Mouse (Mus musculus): ENCODE results near the gene Chka. TPM values are rescaled to one million over a fixed set of nuclear protein-coding genes. Genes with fewer than 3 reads are reported as not detected.

The Chka gene
- 63.3 and 68.5 TPM in 2 replicates for polyA plus RNA-seq (2015; fragmentation: Nextera tagmentation; extraction: Ambion mirVana)

DNA sequence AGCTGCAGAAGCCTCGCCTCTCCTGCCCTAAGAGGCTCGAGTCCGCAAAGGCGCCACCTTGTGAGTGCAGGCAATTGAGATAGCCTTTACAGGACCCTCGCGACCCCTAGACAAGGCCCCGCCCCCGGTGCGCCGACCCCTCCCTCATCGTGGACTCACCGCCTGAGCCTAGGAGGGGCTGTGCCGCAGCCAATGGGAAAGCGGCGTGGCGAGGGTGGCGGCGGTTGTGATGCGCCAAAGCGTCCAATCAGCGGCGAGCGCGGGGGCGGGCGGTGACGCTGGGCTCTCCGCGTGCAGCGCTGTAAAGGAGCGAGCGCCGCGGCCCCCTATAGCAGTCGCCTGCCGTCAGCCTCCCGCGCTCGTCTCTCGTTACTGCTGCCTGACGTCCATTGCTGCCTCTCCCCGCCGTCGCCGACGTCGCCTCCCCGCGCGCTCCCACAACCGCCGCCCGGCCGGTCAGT is at the start of gene Chka:
TSS of gene Chka (plus strand) at position 272 of the 461 bp plus-strand sequence.
- peaks cover 28% of the 10 kb centered on the region for H3K4me1 ChIP-seq (replicated peaks)
- WGBS: under 1% methylated on average over 53 of the region's 54 CpGs
- ATAC-seq: peak; percentile 93

DNA sequence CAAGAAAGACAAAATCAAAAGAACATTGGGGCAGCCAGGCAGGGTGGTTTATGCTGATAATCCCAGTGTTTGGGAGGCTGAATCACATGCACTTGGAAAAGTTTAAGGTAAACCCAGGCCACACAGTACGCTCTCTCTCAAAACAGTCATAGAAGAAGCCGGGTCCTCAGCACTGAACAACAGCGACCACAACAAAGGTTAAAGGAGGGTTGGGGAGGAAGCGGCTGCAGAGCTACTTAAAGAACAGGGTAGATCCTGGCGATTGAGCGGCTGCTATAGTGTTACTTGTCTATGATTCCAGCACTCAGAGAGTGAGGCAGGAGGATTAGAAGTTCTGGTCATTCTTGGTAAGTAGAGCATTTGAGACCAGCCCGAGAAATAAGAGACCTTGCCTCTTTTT is 46.0 kb upstream of the Chka start:
- H3K9me3 ChIP-seq: no peaks in the 10 kb centered on the region
- H3K27ac ChIP-seq: no peak overlapping the region
- no peaks in the 10 kb centered on the region for H3K4me1 ChIP-seq (replicated peaks)
- no peak overlapping the region for H3K9ac ChIP-seq
- no peak overlapping the region for H3K4me3 ChIP-seq (replicated peaks)
- H3K27me3 ChIP-seq (replicated peaks): no peaks in the 10 kb centered on the region
- 88% methylated on average over 7 of the region's 7 CpGs for WGBS
- H3K4me2 ChIP-seq (replicated peaks): no peak overlapping the region
- no peak for ATAC-seq
- peaks cover 39% of the 10 kb centered on the region for H3K36me3 ChIP-seq

More for the DNA sequence above, at the start of gene Chka:
- peak within 1 kb of the TSS; percentile 77 for H3K4me2 ChIP-seq (replicated peaks)
- peak within 1 kb of the TSS; percentile 95 for H3K4me3 ChIP-seq (replicated peaks)
- H3K9ac ChIP-seq: peak within 1 kb of the TSS; percentile 94
- H3K27ac ChIP-seq: peak within 1 kb of the TSS; percentile 99
- no peaks in the 10 kb centered on the region for H3K9me3 ChIP-seq
- no peaks in the 10 kb centered on the region for H3K27me3 ChIP-seq (replicated peaks)
- no peaks in the 10 kb centered on the region for H3K36me3 ChIP-seq

DNA sequence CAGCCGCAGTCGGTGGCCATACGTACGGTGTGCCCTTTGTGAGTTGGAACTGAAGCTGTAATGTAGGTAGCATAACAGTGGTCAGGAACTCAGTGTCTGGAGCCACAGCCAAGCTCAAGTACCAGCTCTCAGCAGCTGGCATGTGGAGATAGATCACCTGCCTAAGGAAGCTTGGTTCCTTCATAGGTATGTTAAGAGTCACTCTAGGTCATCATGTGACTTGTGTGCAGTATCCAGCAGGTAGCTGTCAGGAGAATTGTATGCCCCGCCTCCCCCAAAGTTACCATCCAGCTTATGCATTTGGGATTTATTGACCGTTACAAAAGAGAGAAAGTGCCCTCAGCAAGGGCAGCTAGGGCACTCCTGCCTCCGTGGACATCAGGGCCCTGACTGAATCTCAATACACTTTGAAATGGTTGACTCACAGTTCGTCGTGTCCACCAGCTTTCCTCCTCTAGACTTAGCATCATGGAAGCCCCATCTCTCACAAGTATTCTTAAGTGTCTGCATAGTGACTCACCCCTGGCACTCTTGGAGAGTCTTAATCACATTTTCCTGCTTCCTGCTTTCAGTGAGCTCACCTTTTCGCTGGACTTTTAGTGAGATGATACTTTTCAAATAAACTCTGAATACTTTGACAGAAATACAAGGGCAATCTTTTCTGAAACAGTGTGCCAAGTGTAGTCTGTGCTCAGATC is 40.9 kb upstream of the Chka start:
- no peaks in the 10 kb centered on the region for H3K9me3 ChIP-seq
- H3K27me3 ChIP-seq (replicated peaks): no peaks in the 10 kb centered on the region
- WGBS: 94% methylated on average over 10 of the region's 10 CpGs
- H3K36me3 ChIP-seq: peaks cover 34% of the 10 kb centered on the region
- no peak overlapping the region for H3K4me2 ChIP-seq (replicated peaks)
- H3K4me1 ChIP-seq (replicated peaks): no peaks in the 10 kb centered on the region
- no peak overlapping the region for H3K27ac ChIP-seq
- no peak overlapping the region for H3K9ac ChIP-seq
- ATAC-seq: no peak
- no peak overlapping the region for H3K4me3 ChIP-seq (replicated peaks)

DNA sequence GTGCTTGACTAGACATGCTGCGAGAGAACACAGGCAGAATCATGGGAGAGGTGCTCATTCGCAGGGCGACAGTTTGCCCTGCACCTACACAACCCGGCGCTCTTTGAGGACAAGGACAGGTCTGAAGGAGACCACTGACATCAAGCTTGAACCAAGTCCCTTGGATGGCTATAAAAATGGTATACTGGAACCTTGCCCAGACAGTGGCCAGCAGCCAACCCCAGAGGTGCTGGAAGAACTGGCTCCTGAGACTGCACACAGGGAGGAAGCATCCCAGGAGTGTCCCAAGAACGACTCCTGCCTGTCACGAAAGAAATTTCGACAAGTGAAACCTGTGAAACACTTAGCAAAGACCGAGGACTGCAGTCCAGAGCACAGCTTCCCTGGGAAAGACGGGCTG is 37.1 kb upstream of the Chka start:
- Histone ChIP-seq H3K4me3 (replicated peaks) (no peak overlapping the region), H3K36me3 (peaks cover 31% of the 10 kb centered on the region), H3K27ac (no peak overlapping the region), H3K4me1 (replicated peaks) (no peaks in the 10 kb centered on the region), H3K9me3 (no peaks in the 10 kb centered on the region), H3K27me3 (replicated peaks) (no peaks in the 10 kb centered on the region), H3K9ac (no peak overlapping the region), H3K4me2 (replicated peaks) (no peak overlapping the region)
- no peak for ATAC-seq
- 93% methylated on average over 10 of the region's 10 CpGs for WGBS

DNA sequence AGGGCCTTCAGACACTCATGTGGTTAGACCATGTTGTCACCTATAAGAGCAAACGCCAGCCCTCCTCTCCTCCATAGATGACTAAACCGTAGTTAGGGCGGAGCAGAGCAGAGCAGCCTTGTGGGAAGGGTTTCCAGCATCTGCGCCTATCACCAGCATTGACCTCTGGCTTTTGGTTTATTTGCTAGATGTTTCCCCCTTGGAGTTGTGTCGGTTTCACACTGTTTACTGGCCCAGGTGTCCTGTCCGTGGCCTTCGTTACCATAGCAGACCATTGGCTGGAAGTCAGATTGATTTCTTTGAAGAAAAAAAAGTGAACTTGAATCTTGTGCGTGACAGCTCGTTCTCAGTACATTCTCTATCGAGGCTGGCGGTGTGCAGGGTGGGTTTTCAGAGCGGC is 35.7 kb upstream of the Chka start:
- no peaks in the 10 kb centered on the region for H3K27me3 ChIP-seq (replicated peaks)
- no peak overlapping the region for H3K4me2 ChIP-seq (replicated peaks)
- H3K36me3 ChIP-seq: peaks cover 18% of the 10 kb centered on the region
- H3K4me1 ChIP-seq (replicated peaks): 0 out of 2 replicates have a peak, but pooled peaks cover 5% of the 10 kb centered on the region
- no peak overlapping the region for H3K27ac ChIP-seq
- no peaks in the 10 kb centered on the region for H3K9me3 ChIP-seq
- WGBS: 74% methylated on average over 12 of the region's 12 CpGs
- no peak for ATAC-seq
- H3K4me3 ChIP-seq (replicated peaks): no peak overlapping the region
- H3K9ac ChIP-seq: no peak overlapping the region

DNA sequence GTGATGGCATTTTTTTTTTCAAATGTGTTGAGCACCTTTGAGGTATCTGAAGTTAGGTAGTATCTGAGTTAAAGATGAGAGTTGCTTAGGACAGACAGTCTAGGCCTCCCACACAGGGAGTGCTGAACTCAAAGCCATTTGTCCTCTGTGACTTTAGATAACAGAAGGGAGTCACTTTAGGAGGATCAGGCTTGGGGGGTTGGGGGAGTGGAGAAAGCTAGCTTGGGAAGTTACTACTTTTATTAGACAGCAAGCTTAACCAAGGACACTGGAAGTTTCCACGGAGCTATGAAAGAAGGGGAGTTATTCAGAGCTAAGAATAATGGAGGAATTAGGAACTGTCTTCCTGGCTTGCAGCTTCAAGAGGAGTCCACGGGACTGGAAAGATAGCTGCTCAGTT is 32.5 kb upstream of the Chka start:
- H3K4me1 ChIP-seq (replicated peaks): 0 out of 2 replicates have a peak, but pooled peaks cover 5% of the 10 kb centered on the region
- H3K4me3 ChIP-seq (replicated peaks): no peak overlapping the region
- ATAC-seq: no peak
- WGBS: 64% methylated on average over 2 of the region's 2 CpGs
- no peaks in the 10 kb centered on the region for H3K9me3 ChIP-seq
- no peak overlapping the region for H3K9ac ChIP-seq
- no peaks in the 10 kb centered on the region for H3K27me3 ChIP-seq (replicated peaks)
- no peak overlapping the region for H3K4me2 ChIP-seq (replicated peaks)
- H3K36me3 ChIP-seq: peaks cover 15% of the 10 kb centered on the region
- no peak overlapping the region for H3K27ac ChIP-seq

DNA sequence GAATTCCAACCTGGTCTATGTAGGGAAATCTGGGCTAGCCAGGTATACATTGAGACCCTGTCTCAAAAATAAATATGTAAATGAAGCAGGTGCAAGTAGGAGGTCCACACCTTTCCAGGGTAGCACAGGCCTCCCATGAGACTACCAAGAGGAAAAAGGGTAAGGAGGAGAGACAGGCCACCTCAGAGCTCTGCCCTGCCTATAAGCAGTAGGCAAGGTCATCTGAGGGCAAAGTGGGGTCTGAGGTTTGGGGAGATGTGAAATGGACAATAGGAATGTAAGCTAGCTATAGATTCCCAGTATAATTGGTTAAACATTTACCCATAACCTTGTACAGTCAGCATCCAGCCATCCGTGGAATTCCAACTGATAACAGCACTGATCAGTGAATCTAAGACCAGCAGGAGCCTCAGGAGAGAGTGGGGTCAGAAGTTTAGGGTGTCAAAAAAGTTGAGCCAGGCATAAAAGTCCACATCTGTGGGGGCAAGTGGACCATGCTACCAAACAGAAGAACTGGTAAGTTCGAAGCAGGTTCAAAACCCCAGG is 31.6 kb upstream of the Chka start:
- 61% methylated on average over 2 of the region's 2 CpGs for WGBS
- Histone ChIP-seq H3K27ac (no peak overlapping the region), H3K4me2 (replicated peaks) (no peak overlapping the region), H3K9me3 (no peaks in the 10 kb centered on the region), H3K36me3 (peaks cover 12% of the 10 kb centered on the region), H3K9ac (no peak overlapping the region), H3K4me1 (replicated peaks) (0 out of 2 replicates have a peak, but pooled peaks cover 5% of the 10 kb centered on the region), H3K27me3 (replicated peaks) (no peaks in the 10 kb centered on the region), H3K4me3 (replicated peaks) (no peak overlapping the region)
- ATAC-seq: peak; percentile 61

DNA sequence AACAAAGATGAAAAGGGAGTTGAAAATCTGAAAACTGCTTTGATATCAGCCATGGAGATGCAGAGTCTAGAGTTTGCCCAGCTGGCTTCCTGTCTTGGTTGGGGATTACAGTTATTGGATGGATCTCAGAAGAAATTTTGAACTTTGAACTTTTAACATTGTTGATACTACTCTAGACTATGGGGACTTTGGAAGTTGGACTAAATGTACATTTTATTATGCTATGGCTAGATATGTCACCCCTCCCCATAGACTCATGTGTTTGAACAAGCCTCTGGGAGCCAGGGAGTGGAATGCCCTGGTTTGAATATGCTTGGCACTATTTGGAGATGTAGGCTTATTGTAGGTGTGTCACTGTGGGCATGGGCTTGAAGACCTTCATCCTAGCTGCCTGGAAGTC is 26.5 kb upstream of the Chka start:
- peak; percentile 82 for ATAC-seq
- no peak overlapping the region for H3K9ac ChIP-seq
- 0 out of 2 replicates have a peak, but pooled peaks cover 5% of the 10 kb centered on the region for H3K4me1 ChIP-seq (replicated peaks)
- no peak overlapping the region for H3K27ac ChIP-seq
- H3K4me2 ChIP-seq (replicated peaks): no peak overlapping the region
- no peak overlapping the region for H3K4me3 ChIP-seq (replicated peaks)
- no peaks in the 10 kb centered on the region for H3K36me3 ChIP-seq
- H3K9me3 ChIP-seq: no peaks in the 10 kb centered on the region
- no peaks in the 10 kb centered on the region for H3K27me3 ChIP-seq (replicated peaks)

DNA sequence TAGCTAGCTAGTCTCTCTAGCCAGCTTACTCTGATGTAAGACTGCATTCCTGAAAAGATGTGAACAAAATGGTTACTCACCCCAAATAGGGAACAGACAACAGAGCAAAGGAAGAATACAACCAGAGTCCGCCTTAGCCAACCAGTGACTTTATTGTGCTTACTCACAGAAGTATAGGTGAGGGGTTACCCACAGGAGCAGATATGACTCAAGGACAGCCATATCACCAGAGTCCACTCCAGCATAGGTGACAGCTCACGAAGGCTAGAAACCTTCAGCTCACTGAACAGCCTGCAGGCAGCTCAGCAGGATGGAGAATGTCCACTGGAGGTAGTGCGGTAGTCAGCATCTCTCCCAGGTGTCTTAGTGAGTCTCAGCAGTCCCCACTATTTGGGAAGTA is 21.7 kb upstream of the Chka start:
- H3K27me3 ChIP-seq (replicated peaks): no peaks in the 10 kb centered on the region
- H3K36me3 ChIP-seq: no peaks in the 10 kb centered on the region
- H3K9ac ChIP-seq: no peak overlapping the region
- H3K4me3 ChIP-seq (replicated peaks): no peak overlapping the region
- WGBS: 78% methylated on average over 3 of the region's 3 CpGs
- H3K27ac ChIP-seq: no peak overlapping the region
- H3K4me1 ChIP-seq (replicated peaks): peaks cover 14% of the 10 kb centered on the region
- no peak for ATAC-seq
- H3K4me2 ChIP-seq (replicated peaks): no peak overlapping the region
- H3K9me3 ChIP-seq: no peaks in the 10 kb centered on the region

DNA sequence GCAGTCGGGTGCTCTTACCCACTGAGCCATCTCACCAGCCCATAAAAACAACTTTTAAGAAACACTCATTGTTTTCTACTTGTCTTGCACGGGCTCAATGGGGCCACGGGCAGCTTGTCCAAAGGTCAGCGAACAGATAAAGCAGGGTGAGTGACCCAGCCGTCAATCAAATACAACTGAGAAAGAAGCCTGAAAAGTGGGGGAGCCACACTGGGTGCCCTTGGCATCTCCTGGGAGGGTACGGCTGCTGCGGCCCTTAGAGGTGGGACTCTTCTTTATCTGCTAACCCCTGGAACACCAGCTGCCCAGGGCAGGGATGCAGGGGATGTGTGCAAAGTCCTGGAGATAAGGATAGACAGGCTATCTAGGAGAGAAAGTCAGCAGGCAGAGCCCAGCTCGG is 19.9 kb upstream of the Chka start:
- ATAC-seq: peak; percentile 83
- 68% methylated on average over 8 of the region's 8 CpGs for WGBS
- H3K4me2 ChIP-seq (replicated peaks): no peak overlapping the region
- H3K4me1 ChIP-seq (replicated peaks): peaks cover 14% of the 10 kb centered on the region
- H3K27me3 ChIP-seq (replicated peaks): no peaks in the 10 kb centered on the region
- peak overlapping the region; percentile 18; the same call in 1 of the 2 replicates for H3K27ac ChIP-seq
- no peak overlapping the region for H3K4me3 ChIP-seq (replicated peaks)
- H3K36me3 ChIP-seq: no peaks in the 10 kb centered on the region
- H3K9me3 ChIP-seq: no peaks in the 10 kb centered on the region
- H3K9ac ChIP-seq: no peak overlapping the region

DNA sequence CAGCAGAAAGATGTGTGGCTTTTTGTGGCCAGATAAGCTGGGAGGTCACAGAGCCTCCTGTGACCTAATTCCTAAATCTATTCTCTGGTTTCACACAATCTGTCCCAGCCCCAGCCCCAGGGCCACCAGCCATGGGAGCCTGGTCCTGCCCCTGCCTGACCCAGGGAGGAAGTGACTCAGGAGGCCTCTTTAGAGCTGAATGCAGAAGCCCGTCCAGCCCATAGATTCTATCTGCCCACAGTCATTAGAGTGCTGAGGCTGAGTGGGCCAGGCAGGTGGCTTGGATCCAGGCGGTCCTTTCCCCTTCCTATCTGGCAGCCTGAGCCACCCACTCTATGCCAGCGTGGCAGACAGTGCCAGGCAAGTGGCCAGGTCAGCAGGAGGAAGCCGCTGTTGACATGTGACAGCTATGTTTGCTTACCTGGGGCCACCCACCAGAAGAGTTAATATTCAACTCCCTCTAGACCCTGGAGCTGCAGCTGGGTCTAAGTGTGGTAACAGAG is 18.7 kb upstream of the Chka start:
- H3K27me3 ChIP-seq (replicated peaks): no peaks in the 10 kb centered on the region
- H3K4me1 ChIP-seq (replicated peaks): peaks cover 14% of the 10 kb centered on the region
- H3K9ac ChIP-seq: no peak overlapping the region; the same call in 1 of the 2 replicates
- peak; percentile 87 for ATAC-seq
- H3K4me3 ChIP-seq (replicated peaks): no peak overlapping the region
- peak overlapping the region; percentile 88 for H3K27ac ChIP-seq
- no peaks in the 10 kb centered on the region for H3K9me3 ChIP-seq
- WGBS: 41% methylated on average over 4 of the region's 4 CpGs
- H3K4me2 ChIP-seq (replicated peaks): peak overlapping the region; percentile 43; the same call in 1 of the 2 replicates
- no peaks in the 10 kb centered on the region for H3K36me3 ChIP-seq

DNA sequence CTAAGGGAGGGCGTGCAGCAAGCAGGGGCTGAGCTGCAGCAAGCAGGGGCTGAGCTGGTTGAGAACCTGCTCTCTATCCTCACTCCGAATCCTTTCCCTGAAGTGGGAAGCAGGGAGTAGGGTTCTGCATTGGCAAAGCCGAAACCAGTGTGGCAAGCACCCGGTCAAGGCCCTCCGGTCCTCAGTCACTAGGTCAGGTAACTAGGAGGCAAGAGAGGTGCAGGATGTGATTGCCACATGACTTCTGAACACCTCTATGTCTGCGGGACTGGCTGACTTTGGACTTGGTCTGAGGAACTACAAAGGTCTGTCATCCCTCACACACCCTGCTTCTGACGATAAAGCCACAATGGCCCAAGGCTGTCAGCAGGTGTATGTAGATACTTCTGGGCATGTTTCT is 17.3 kb upstream of the Chka start:
- Histone ChIP-seq H3K36me3 (no peaks in the 10 kb centered on the region), H3K27me3 (replicated peaks) (no peaks in the 10 kb centered on the region), H3K9ac (no peak overlapping the region), H3K4me1 (replicated peaks) (peaks cover 14% of the 10 kb centered on the region), H3K4me3 (replicated peaks) (no peak overlapping the region), H3K4me2 (replicated peaks) (no peak overlapping the region), H3K27ac (peak overlapping the region; percentile 48; the same call in 1 of the 2 replicates), H3K9me3 (no peaks in the 10 kb centered on the region)
- no peak for ATAC-seq
- WGBS: 75% methylated on average over 7 of the region's 7 CpGs

All from intestine, embryonic 15.5 days (tissue).